Mouse (Mus musculus) liver, embryonic 11.5 days (tissue): Measurements from ENCODE around the gene Wdr92. TPM values are rescaled to one million over a fixed set of nuclear protein-coding genes. Genes with fewer than 3 reads are reported as not detected.
A peak's percentile ranks its signal among the peaks of the same experiment; 100 is the strongest.

Source experiments
- ATAC-seq: fragments of 200-750 bp; cut with Nextera tagmentation; replicated peaks from 2 replicates; pipeline ENCODE4 v1.8.0; 2017; ENCODE audit warnings: moderate number of reproducible peaks, mild to moderate bottlenecking, moderate TSS enrichment, moderate library complexity; ENCODE audit not compliant: low FRiP score
- DNase-seq: peaks from one replicate; pipeline ENCODE4 v3.0.0-alpha.2; 2017; ENCODE audit warnings: low spot score
- H3K27ac ChIP-seq: fragments of 300-500 bp; sonication (generic); 2 replicates; pipeline ENCODE4 v1.5.1; 2014; ENCODE audit warnings: mild to moderate bottlenecking, low read depth, low read length, control low read depth
- H3K27me3 ChIP-seq: fragments of 300-500 bp; sonication (generic); replicated peaks from 2 replicates; pipeline ENCODE4 v1.6.1; 2014; ENCODE audit warnings: low read length, mixed read lengths; ENCODE audit not compliant: control insufficient read depth, insufficient read depth
- H3K36me3 ChIP-seq: fragments of 300-500 bp; sonication (generic); 2 replicates; pipeline ENCODE4 v1.6.1; 2014; ENCODE audit warnings: mild to moderate bottlenecking, low read length, moderate library complexity, mixed read lengths; ENCODE audit not compliant: control insufficient read depth, insufficient read depth
- H3K4me1 ChIP-seq: fragments of 300-500 bp; sonication (generic); replicated peaks from 2 replicates; pipeline ENCODE4 v1.6.1; 2014; ENCODE audit warnings: low read length, mixed read lengths; ENCODE audit not compliant: control insufficient read depth, insufficient read depth
- H3K4me2 ChIP-seq: fragments of 300-500 bp; sonication (generic); 2 replicates; pipeline ENCODE4 v1.6.1; 2014; ENCODE audit warnings: mild to moderate bottlenecking, control low read depth, moderate library complexity
- H3K4me3 ChIP-seq: fragments of 300-500 bp; sonication (generic); 2 replicates; pipeline ENCODE4 v1.5.1; 2014; ENCODE audit warnings: low read depth, low read length, control low read depth
- H3K9ac ChIP-seq: fragments of 300-500 bp; sonication (generic); 2 replicates; pipeline ENCODE4 v1.6.1; 2014; ENCODE audit warnings: low read depth, low read length, control low read depth
- H3K9me3 ChIP-seq: fragments of 300-500 bp; sonication (generic); 2 replicates; pipeline ENCODE4 v1.6.1; 2016; ENCODE audit warnings: low read length, inconsistent platforms, mixed read lengths; ENCODE audit not compliant: control insufficient read depth
- WGBS: fragments of 180-500 bp; shearing (Covaris S2); extraction: QIAGEN DNeasy Blood & Tissue Kit; methylation state at CpG from one replicate; pipeline ENCODE4 v1.1.7; 2014; 5-methylcytosine and 5-hydroxymethylcytosine counted together
- polyA plus RNA-seq: library from polyadenylated mRNA; unstranded; fragments of >200 nt; fragmentation: Nextera tagmentation; extraction: Ambion mirVana; gene quantifications from 2 replicates; pipeline ENCODE4 v1.2.1, GENCODE M21; 2014

The Wdr92 gene
- polyA plus RNA-seq, 1 experiment from 2014 or later: 34.0 TPM

DNA sequence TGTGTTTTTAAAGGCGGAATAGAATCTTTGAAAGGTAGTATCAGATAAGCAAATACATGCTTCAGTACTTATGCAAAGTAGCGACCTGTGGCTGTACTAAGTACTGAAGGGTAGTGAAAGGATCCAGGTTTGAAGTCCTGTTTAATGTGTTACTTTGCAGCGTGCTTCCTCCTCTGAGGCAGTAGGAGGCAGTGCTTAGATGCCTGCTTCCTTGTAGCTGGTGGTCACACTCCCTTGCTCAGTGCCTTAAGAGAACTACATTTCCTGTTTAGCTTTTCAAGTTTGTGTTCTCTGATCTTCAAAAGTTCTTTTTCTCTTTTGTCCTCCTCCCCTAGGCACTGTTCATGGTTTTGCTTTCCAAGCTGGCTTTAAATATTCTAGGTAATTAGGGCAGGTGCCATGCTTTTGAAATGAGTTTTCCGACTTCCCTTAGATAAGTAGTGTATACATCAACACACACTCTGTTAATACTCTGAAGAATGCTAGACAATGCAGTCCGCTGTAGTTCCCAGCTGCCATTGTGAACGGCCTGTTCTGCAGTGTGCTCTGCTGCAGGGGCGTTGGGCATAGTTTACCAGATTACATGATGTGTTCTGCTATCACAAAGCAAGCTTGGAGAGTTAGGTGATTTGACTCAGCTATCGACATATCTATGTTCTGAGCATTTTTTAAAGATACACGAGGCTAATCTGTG lies 10.4 kb downstream of the Wdr92 start:
- H3K36me3 ChIP-seq: peaks cover 8% of the 10 kb centered on the region; the same call in 1 of the 2 replicates
- DNase-seq (no peak), ATAC-seq (no peak)
- no peak overlapping the region for H3K4me3 ChIP-seq
- H3K27ac ChIP-seq: no peak overlapping the region
- no peaks in the 10 kb centered on the region for H3K4me1 ChIP-seq
- H3K27me3 ChIP-seq: no peaks in the 10 kb centered on the region
- H3K9ac ChIP-seq: no peak overlapping the region
- 84% methylated on average over 9 of the region's 9 CpGs for WGBS
- H3K9me3 ChIP-seq: no peaks in the 10 kb centered on the region
- no peak overlapping the region for H3K4me2 ChIP-seq

DNA sequence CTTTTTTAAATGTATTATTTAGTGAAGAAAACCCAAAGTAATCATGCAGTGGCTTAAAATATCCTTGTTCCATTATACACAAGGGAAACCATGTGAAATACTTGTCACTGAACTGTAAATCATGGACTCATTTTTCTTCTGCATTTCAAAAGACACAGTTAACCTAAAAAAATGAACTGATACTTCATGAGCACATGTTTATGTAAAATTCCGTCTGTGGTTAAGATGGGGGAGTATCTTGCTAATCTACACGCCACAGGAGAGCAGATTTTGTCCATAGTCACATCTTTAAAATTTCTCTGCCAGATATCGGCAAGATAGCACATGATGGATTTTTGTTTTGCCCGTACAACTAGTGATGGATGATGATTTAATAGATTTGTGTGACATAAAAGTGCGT lies 17.3 kb downstream of the Wdr92 start:
- Histone ChIP-seq H3K27ac (no peak overlapping the region), H3K4me1 (no peaks in the 10 kb centered on the region), H3K9me3 (no peaks in the 10 kb centered on the region), H3K27me3 (no peaks in the 10 kb centered on the region), H3K9ac (no peak overlapping the region), H3K4me3 (no peak overlapping the region), H3K36me3 (peaks cover 16% of the 10 kb centered on the region; the same call in 1 of the 2 replicates), H3K4me2 (no peak overlapping the region)
- WGBS: 83% methylated on average over 5 of the region's 5 CpGs
- DNase-seq (no peak), ATAC-seq (no peak)

GRCm38 (mm10) chr11:17199840-17200501 lies 18.1 kb downstream of the Wdr92 start:
- no peaks in the 10 kb centered on the region for H3K9me3 ChIP-seq
- no peak overlapping the region for H3K4me3 ChIP-seq
- H3K4me2 ChIP-seq: no peak overlapping the region
- 87% methylated on average over 3 of the region's 3 CpGs for WGBS
- H3K27me3 ChIP-seq: no peaks in the 10 kb centered on the region
- no peak for DNase-seq
- H3K27ac ChIP-seq: no peak overlapping the region
- H3K36me3 ChIP-seq: peaks cover 14% of the 10 kb centered on the region; the same call in 1 of the 2 replicates
- H3K4me1 ChIP-seq: no peaks in the 10 kb centered on the region
- no peak for ATAC-seq
- H3K9ac ChIP-seq: no peak overlapping the region

GRCm38 (mm10) chr11:17200936-17201335 lies 19.0 kb downstream of the Wdr92 start:
- no peaks in the 10 kb centered on the region for H3K27me3 ChIP-seq
- no peak overlapping the region for H3K27ac ChIP-seq
- ATAC-seq (no peak), DNase-seq (no peak)
- H3K9ac ChIP-seq: no peak overlapping the region
- H3K9me3 ChIP-seq: no peaks in the 10 kb centered on the region
- no peaks in the 10 kb centered on the region for H3K4me1 ChIP-seq
- peaks cover 8% of the 10 kb centered on the region; the same call in 1 of the 2 replicates for H3K36me3 ChIP-seq
- H3K4me3 ChIP-seq: no peak overlapping the region
- H3K4me2 ChIP-seq: no peak overlapping the region
- WGBS: 93% methylated on average over 4 of the region's 4 CpGs

DNA sequence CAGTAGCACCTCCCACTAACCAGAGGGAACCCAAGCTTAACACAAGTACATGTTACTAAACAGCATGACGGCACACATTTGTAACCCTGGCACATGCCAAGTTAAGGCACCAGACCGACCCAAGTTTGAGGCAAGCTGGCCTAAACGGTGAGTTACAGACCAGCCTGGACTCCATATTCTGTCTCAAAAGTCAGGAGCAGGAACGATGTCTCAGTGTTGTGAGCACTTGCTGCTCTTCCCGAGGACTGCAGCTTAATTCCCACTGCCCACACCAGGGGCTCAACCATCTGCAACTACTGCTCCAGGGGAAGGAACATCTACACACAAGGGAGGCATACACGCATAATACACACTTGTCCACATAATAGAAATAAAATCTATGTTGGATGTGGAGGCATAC lies 20.6 kb downstream of the Wdr92 start:
- Histone ChIP-seq H3K4me2 (no peak overlapping the region), H3K27me3 (no peaks in the 10 kb centered on the region), H3K36me3 (peaks cover 14% of the 10 kb centered on the region; the same call in 1 of the 2 replicates), H3K9me3 (no peaks in the 10 kb centered on the region), H3K9ac (no peak overlapping the region), H3K4me3 (no peak overlapping the region), H3K4me1 (no peaks in the 10 kb centered on the region), H3K27ac (no peak overlapping the region)
- DNase-seq (no peak), ATAC-seq (no peak)
- 84% methylated on average over 6 of the region's 6 CpGs for WGBS

DNA sequence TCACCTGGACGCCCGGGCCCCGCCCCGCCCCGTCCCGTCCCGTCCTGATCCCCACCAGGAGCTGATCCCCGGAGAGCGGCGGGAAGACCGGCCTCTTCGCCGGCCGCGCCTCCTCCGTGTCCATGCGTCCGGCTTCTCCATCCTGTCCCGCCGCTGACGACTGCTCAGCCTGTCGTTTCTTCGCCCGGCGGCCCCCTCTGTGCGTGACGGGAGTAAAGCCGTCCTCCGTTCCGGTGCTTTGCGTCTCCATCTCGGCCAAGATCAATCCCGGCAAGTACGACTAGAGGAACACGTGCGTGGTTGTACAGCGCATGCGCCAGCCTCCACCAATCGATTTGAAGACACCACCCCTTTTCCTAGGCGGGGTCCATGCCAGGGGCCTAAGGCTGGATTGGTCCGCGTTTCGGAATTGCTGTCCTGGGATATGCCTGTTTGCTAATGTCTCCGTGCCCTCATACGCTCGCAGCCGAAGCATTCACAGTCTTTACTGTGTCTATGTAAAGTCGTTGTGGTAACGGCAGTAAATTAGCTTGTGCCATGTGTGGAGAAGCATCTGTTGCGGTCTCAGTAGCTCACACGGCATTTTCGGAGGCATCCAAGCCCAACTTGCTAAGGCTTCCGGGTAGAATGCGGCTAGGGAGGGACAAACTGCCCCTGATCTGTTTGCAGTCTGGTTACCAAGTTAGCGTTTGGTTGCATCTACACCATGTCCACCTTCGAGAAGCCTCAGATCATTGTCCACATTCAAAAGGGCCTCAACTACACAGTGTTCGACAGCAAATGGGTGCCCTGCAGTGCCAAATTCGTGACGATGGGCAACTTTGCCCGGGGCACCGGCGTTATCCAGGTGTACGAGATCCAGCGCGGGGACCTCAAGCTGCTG lies 29.6 kb downstream of the Wdr92 start, which contains the start of gene Pno1:
Gene Pno1, minus strand, starts transcription at position 311 of the 883 bp plus-strand sequence.
- Histone ChIP-seq H3K4me3 (peak within 1 kb of the TSS; percentile 80), H3K27ac (peak within 1 kb of the TSS; percentile 63; the same call in 1 of the 2 replicates), H3K27me3 (no peaks in the 10 kb centered on the region), H3K4me1 (peaks cover 11% of the 10 kb centered on the region), H3K9ac (peak within 1 kb of the TSS; percentile 88), H3K36me3 (peaks cover 14% of the 10 kb centered on the region; the same call in 1 of the 2 replicates), H3K4me2 (peak within 1 kb of the TSS; percentile 65), H3K9me3 (no peaks in the 10 kb centered on the region)
- DNase-seq (peak; percentile 95), ATAC-seq (peak; percentile 96)
- under 1% methylated on average over 65 of the region's 65 CpGs for WGBS

- H3K27ac ChIP-seq: peak overlapping the region; percentile 63; the same call in 1 of the 2 replicates
- ATAC-seq (peak; percentile 26), DNase-seq (no peak)
- 1% methylated on average over 10 of the region's 10 CpGs for WGBS
- H3K9me3 ChIP-seq: no peaks in the 10 kb centered on the region
- H3K4me1 ChIP-seq: peaks cover 11% of the 10 kb centered on the region
- H3K4me3 ChIP-seq: peak overlapping the region; percentile 80
- H3K4me2 ChIP-seq: peak overlapping the region; percentile 65
- H3K9ac ChIP-seq: peak overlapping the region; percentile 88
- peaks cover 13% of the 10 kb centered on the region; the same call in 1 of the 2 replicates for H3K36me3 ChIP-seq
- H3K27me3 ChIP-seq: no peaks in the 10 kb centered on the region
These were observed 30.2 kb downstream of the Wdr92 start for GRCm38 (mm10) chr11:17212141-17212495.

GRCm38 (mm10) chr11:17212903-17213509 lies 31.1 kb downstream of the Wdr92 start:
- H3K9me3 ChIP-seq: no peaks in the 10 kb centered on the region
- WGBS: 40% methylated on average over 5 of the region's 5 CpGs
- ATAC-seq: peak; percentile 33
- H3K4me3 ChIP-seq: peak overlapping the region; percentile 80
- H3K27me3 ChIP-seq: no peaks in the 10 kb centered on the region
- peaks cover 11% of the 10 kb centered on the region for H3K4me1 ChIP-seq
- peak overlapping the region; percentile 30 for H3K9ac ChIP-seq
- H3K27ac ChIP-seq: peak overlapping the region; percentile 6; the same call in 1 of the 2 replicates
- no peak for DNase-seq
- H3K36me3 ChIP-seq: peaks cover 10% of the 10 kb centered on the region; the same call in 1 of the 2 replicates
- H3K4me2 ChIP-seq: peak overlapping the region; percentile 65
